Comparison of ENCODE assay signal across 9 mouse cellular contexts in genomic region chr19:8722021-8722420, GRCm38 (mm10). TPM values are rescaled to one million over a fixed set of nuclear protein-coding genes. Genes with fewer than 3 reads are reported as not detected.
A peak's percentile ranks its signal among the peaks of the same experiment; 100 is the strongest.
DNase-seq lines count a peak whose midpoint lies in the region; ATAC-seq and TF ChIP-seq lines count a peak whose summit lies in the region.
"Had no signal": no experiment of that assay in that cellular context is flagged by ENCODE, and none has a peak within 500 bp of the region (broad histone marks: within the 10 kb centered on the region; RNA-seq: fewer than 3 reads in every experiment).

No protein-coding gene starts in this region.

- peak overlapping the region; percentile 93 for H3K4me3 ChIP-seq in C2C12 (ENCODE audit: insufficient read depth, poor library complexity, severe bottlenecking)
- H3K4me3 ChIP-seq in hindbrain, embryonic 10.5 days: peak overlapping the region; percentile 72
- H3K4me3 ChIP-seq in liver, embryonic 16.5 days (ENCODE audit: low read depth, low read length): peak overlapping the region; percentile 70

- H3K9me3 ChIP-seq in hindbrain, embryonic 10.5 days: no peaks in the 10 kb centered on the region
- no peaks in the 10 kb centered on the region for H3K9me3 ChIP-seq in liver, embryonic 16.5 days (replicated peaks; ENCODE audit: control insufficient read depth, low read length)

- H3K79me3 ChIP-seq in C2C12 (ENCODE audit: low read depth): peaks cover 68% of the 10 kb centered on the region

- no peak for TF ChIP-seq CTCF in C2C12 (IDR thresholded peaks at IDR 0.05; ENCODE audit: control insufficient read depth, insufficient read depth, insufficient read length)

- ATAC-seq in liver, embryonic 16.5 days (ENCODE audit: low read depth): no peak

- H3K9ac ChIP-seq in liver, embryonic 16.5 days (ENCODE audit: low read depth, low read length): peak overlapping the region; percentile 95

- 63% methylated on average over 4 of the region's 4 CpGs for WGBS in hindbrain, embryonic 10.5 days
- 35% methylated on average over 4 of the region's 4 CpGs for WGBS in liver, embryonic 16.5 days (ENCODE audit: insufficient replicate concordance)

- H3K4me2 ChIP-seq in liver, embryonic 16.5 days (ENCODE audit: low read depth, low read length): peak overlapping the region; percentile 84

- peak overlapping the region; percentile 93 for H3K27ac ChIP-seq in hindbrain, embryonic 10.5 days
- peak overlapping the region; percentile 100 for H3K27ac ChIP-seq in liver, embryonic 16.5 days (ENCODE audit: low read length)

- H3K27me3 ChIP-seq in C2C12 (ENCODE audit: control insufficient read depth, insufficient read depth, insufficient read length): no peaks in the 10 kb centered on the region
- H3K27me3 ChIP-seq in hindbrain, embryonic 10.5 days (ENCODE audit: insufficient read depth, poor library complexity, severe bottlenecking): no peaks in the 10 kb centered on the region
- H3K27me3 ChIP-seq in liver, embryonic 16.5 days (ENCODE audit: control insufficient read depth, insufficient read depth, low read depth, low read length): no peaks in the 10 kb centered on the region

- H3K79me2 ChIP-seq in C2C12 (ENCODE audit: control insufficient read depth, insufficient read depth): peaks cover 91% of the 10 kb centered on the region

- DNase-seq in cerebellum, adult 9-11 months: peak; percentile 55
- no peak for DNase-seq in cerebellum, postnatal 36 days
- no peak for DNase-seq in hindbrain, embryonic 10.5 days (ENCODE audit: low spot score)
- no peak for DNase-seq in layer of hippocampus, postnatal 25 days (ENCODE audit: extremely low spot score in 1 of 2, low spot score in 1 of 2)
- DNase-seq in right cerebral cortex, adult 2 months (ENCODE audit: low spot score in 2 of 2): no peak
- no peak for DNase-seq in thymus, postnatal 36 days

- peaks cover 38% of the 10 kb centered on the region for H3K36me3 ChIP-seq in C2C12 (ENCODE audit: control insufficient read depth, insufficient read depth)
- peaks cover 31% of the 10 kb centered on the region for H3K36me3 ChIP-seq in hindbrain, embryonic 10.5 days
- H3K36me3 ChIP-seq in liver, embryonic 16.5 days (ENCODE audit: control insufficient read depth, insufficient read depth): peaks cover 28% of the 10 kb centered on the region

- H3K4me1 ChIP-seq in hindbrain, embryonic 10.5 days (replicated peaks): peaks cover 26% of the 10 kb centered on the region
- H3K4me1 ChIP-seq in liver, embryonic 16.5 days (ENCODE audit: control insufficient read depth, low read depth, low read length): peaks cover 45% of the 10 kb centered on the region

- peak overlapping the region; percentile 88 for H3ac ChIP-seq in C2C12 (ENCODE audit: control insufficient read depth, insufficient read length, low read depth)

TF ChIP-seq in C2C12, 6 proteins besides CTCF, POLR2A, EP300 and RAD21:
- TF ChIP-seq MAX (IDR thresholded peaks at IDR 0.05) (no peak), MYOD1 (IDR thresholded peaks at IDR 0.05; ENCODE audit: control insufficient read depth, insufficient read length, low read depth) (no peak), FOSL1 (IDR thresholded peaks at IDR 0.05; ENCODE audit: insufficient read depth, low read length, poor library complexity, severe bottlenecking) (no peak), CEBPB (IDR thresholded peaks at IDR 0.05; ENCODE audit: low read depth) (no peak), MYOG (IDR thresholded peaks at IDR 0.05; ENCODE audit: control insufficient read depth, extremely low read depth, insufficient read length) (no peak), USF1 (IDR thresholded peaks at IDR 0.05; ENCODE audit: low read depth) (peak; percentile 42)

RNA-seq across cellular contexts. Expression of gene Slc3a2, which starts 1.1 kb away (rescaled TPM):
- polyA plus RNA-seq in C2C12 (2012; fragmentation: generic; extraction: Trizol): 207 TPM
- polyA plus RNA-seq in hindbrain, embryonic 10.5 days (2016; fragmentation: Nextera tagmentation; extraction: Ambion mirVana): 128 and 146 TPM in 2 replicates
- polyA plus RNA-seq in liver, embryonic 16.5 days (2015; fragmentation: Nextera tagmentation; extraction: Ambion mirVana): 133 and 137 TPM in 2 replicates
- total RNA-seq in layer of hippocampus, postnatal 25 days (2021): 100 to 1,000 TPM; 155 to 170 TPM

RNA-seq across cellular contexts. Expression of gene Wdr74, which starts 13.6 kb away (rescaled TPM):
- 116 TPM for polyA plus RNA-seq in C2C12 (2012; fragmentation: generic; extraction: Trizol)
- 112 and 115 TPM in 2 replicates for polyA plus RNA-seq in hindbrain, embryonic 10.5 days (2016; fragmentation: Nextera tagmentation; extraction: Ambion mirVana)
- 40.0 and 48.3 TPM in 2 replicates for polyA plus RNA-seq in liver, embryonic 16.5 days (2015; fragmentation: Nextera tagmentation; extraction: Ambion mirVana)
- total RNA-seq in layer of hippocampus, postnatal 25 days (2021): 10 to 100 TPM; 43.9 to 53.6 TPM

RNA-seq across cellular contexts. Expression of gene 1700092M07Rik, which starts 18.5 kb away (rescaled TPM):
- polyA plus RNA-seq in C2C12 (2012; fragmentation: generic; extraction: Trizol): 1.7 TPM
- polyA plus RNA-seq in hindbrain, embryonic 10.5 days (2016; fragmentation: Nextera tagmentation; extraction: Ambion mirVana): 2.8 and 2.9 TPM in 2 replicates
- polyA plus RNA-seq in liver, embryonic 16.5 days (2015; fragmentation: Nextera tagmentation; extraction: Ambion mirVana): 0.45 and 0.63 TPM in 2 replicates
- total RNA-seq in layer of hippocampus, postnatal 25 days (2021): 1 to 10 TPM in 1 of 2 experiments, not detected in 1; 1.5 TPM
- polyA plus RNA-seq: small intestine, adult 2 months had no signal

RNA-seq across cellular contexts. Expression of gene Stx5a, which starts 19.2 kb away (rescaled TPM):
- polyA plus RNA-seq in C2C12 (2012; fragmentation: generic; extraction: Trizol): 32.9 TPM
- 95.6 and 106 TPM in 2 replicates for polyA plus RNA-seq in hindbrain, embryonic 10.5 days (2016; fragmentation: Nextera tagmentation; extraction: Ambion mirVana)
- polyA plus RNA-seq in liver, embryonic 16.5 days (2015; fragmentation: Nextera tagmentation; extraction: Ambion mirVana): 57.8 and 59.8 TPM in 2 replicates
- 10 to 100 TPM; 59.9 to 70.7 TPM for total RNA-seq in layer of hippocampus, postnatal 25 days (2021)

RNA-seq across cellular contexts. Expression of gene Nxf1, which starts 34.9 kb away (rescaled TPM):
- 78.5 TPM for polyA plus RNA-seq in C2C12 (2012; fragmentation: generic; extraction: Trizol)
- polyA plus RNA-seq in hindbrain, embryonic 10.5 days (2016; fragmentation: Nextera tagmentation; extraction: Ambion mirVana): 233 and 249 TPM in 2 replicates
- polyA plus RNA-seq in liver, embryonic 16.5 days (2015; fragmentation: Nextera tagmentation; extraction: Ambion mirVana): 77.8 and 87.7 TPM in 2 replicates
- 10 to 100 TPM; 75.4 to 95.3 TPM for total RNA-seq in layer of hippocampus, postnatal 25 days (2021)
